ENCODE assay signal across 14 mouse cellular contexts in the genomic region with DNA sequence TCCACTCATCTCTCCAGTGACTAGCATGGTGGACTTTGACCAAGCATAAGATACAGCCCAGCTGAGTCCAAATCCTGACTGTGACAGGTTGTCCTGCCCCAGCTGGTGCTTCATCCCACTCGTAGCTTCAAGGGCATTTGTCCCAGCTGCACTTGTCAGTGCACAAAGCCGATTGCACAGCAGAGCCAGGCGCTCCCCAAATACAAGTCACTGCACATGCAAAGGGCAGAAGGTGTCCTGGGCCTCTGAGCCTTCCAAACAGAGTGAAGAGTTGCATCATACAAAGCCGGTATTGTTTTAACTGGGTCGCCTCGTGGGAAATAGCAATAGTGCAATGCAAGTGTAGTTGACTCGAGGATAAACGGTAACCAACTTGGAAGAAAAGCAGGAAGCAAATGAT.
A peak's percentile ranks its signal among the peaks of the same experiment; 100 is the strongest.
DNase-seq lines count a peak whose midpoint lies in the region; ATAC-seq and TF ChIP-seq lines count a peak whose summit lies in the region.
"Had no signal": no experiment of that assay in that cellular context is flagged by ENCODE, and none has a peak within 500 bp of the region (broad histone marks: within the 10 kb centered on the region; RNA-seq: fewer than 3 reads in every experiment).

No protein-coding gene starts in this region.

- TF ChIP-seq EP300 in liver, postnatal 0 days (IDR thresholded peaks at IDR 0.05; ENCODE audit: low read depth), result no peak

- no peaks in the 10 kb centered on the region for H3K27me3 ChIP-seq in liver, postnatal 0 days (ENCODE audit: insufficient read depth, low read length)
- H3K27me3 ChIP-seq in liver, embryonic 11.5 days (replicated peaks; ENCODE audit: control insufficient read depth, insufficient read depth, low read length), result no peaks in the 10 kb centered on the region
- H3K27me3 ChIP-seq in heart, embryonic 11.5 days (ENCODE audit: control insufficient read depth, insufficient read depth, low read length), result no peaks in the 10 kb centered on the region
- H3K27me3 ChIP-seq in forebrain, embryonic 15.5 days, result no peaks in the 10 kb centered on the region
- H3K27me3 ChIP-seq: embryonic facial prominence, embryonic 12.5 days; limb, embryonic 13.5 days had no signal

- WGBS in liver, postnatal 0 days (ENCODE audit: insufficient replicate concordance), result 50% methylated on average over 8 of the region's 8 CpGs
- WGBS in liver, embryonic 11.5 days, result 75% methylated on average over 8 of the region's 8 CpGs
- 72% methylated on average over 8 of the region's 8 CpGs for WGBS in heart, embryonic 11.5 days (ENCODE audit: insufficient replicate concordance)
- 78% methylated on average over 8 of the region's 8 CpGs for WGBS in forebrain, embryonic 15.5 days

- no peaks in the 10 kb centered on the region for H3K4me1 ChIP-seq in liver, postnatal 0 days (ENCODE audit: insufficient read depth)
- no peaks in the 10 kb centered on the region for H3K4me1 ChIP-seq in liver, embryonic 11.5 days (replicated peaks; ENCODE audit: control insufficient read depth, insufficient read depth, low read length)
- peaks cover 61% of the 10 kb centered on the region for H3K4me1 ChIP-seq in heart, embryonic 11.5 days (ENCODE audit: control insufficient read depth, insufficient read depth, low read length)
- peaks cover 16% of the 10 kb centered on the region for H3K4me1 ChIP-seq in forebrain, embryonic 15.5 days
- H3K4me1 ChIP-seq: embryonic facial prominence, embryonic 12.5 days; forebrain, embryonic 10.5 days had no signal

- DNase-seq in adrenal gland, adult (ENCODE audit: inconsistent age in 2 of 2, low spot score in 1 of 2), result peak; percentile 64 to 78
- DNase-seq in adrenal gland, postnatal 4 days (ENCODE audit: low spot score in 2 of 2), result no peak
- DNase-seq in liver, postnatal 0 days, result peak; percentile 18
- no peak for DNase-seq in liver, embryonic 11.5 days (ENCODE audit: low spot score)
- peak; percentile 42 for DNase-seq in heart, postnatal 4 days
- DNase-seq in gastrocnemius, postnatal 4 days (ENCODE audit: low spot score in 2 of 2), result no peak
- DNase-seq: kidney, postnatal 36 days; right cerebral cortex, postnatal 25 days had no signal

- no peak overlapping the region for H3K27ac ChIP-seq in liver, postnatal 0 days (ENCODE audit: low read depth)
- no peak overlapping the region for H3K27ac ChIP-seq in liver, embryonic 11.5 days (ENCODE audit: low read depth, low read length)
- H3K27ac ChIP-seq in heart, embryonic 11.5 days (ENCODE audit: low read depth, low read length), result peak overlapping the region; percentile 82
- no peak overlapping the region for H3K27ac ChIP-seq in forebrain, embryonic 15.5 days (replicated peaks)
- H3K27ac ChIP-seq: embryonic facial prominence, embryonic 12.5 days; forebrain, embryonic 10.5 days; limb, embryonic 13.5 days had no signal

- no peak for TF ChIP-seq CTCF in liver, postnatal 0 days (IDR thresholded peaks at IDR 0.05; ENCODE audit: low read depth)

- ATAC-seq in liver, postnatal 0 days, result peak; percentile 89
- no peak for ATAC-seq in liver, embryonic 11.5 days (replicated peaks; ENCODE audit: low FRiP score)
- ATAC-seq in heart, embryonic 11.5 days (replicated peaks; ENCODE audit: insufficient number of reproducible peaks, low FRiP score, low TSS enrichment), result no peak
- ATAC-seq in forebrain, embryonic 15.5 days (replicated peaks), result no peak
- ATAC-seq: intestine, postnatal 0 days had no signal

- no peak overlapping the region for H3K4me2 ChIP-seq in liver, postnatal 0 days (ENCODE audit: low read depth, low read length)
- H3K4me2 ChIP-seq in liver, embryonic 11.5 days, result no peak overlapping the region
- H3K4me2 ChIP-seq in heart, embryonic 11.5 days, result no peak overlapping the region
- no peak overlapping the region for H3K4me2 ChIP-seq in forebrain, embryonic 15.5 days (replicated peaks)
- H3K4me2 ChIP-seq: embryonic facial prominence, embryonic 12.5 days; limb, embryonic 13.5 days had no signal

- H3K36me3 ChIP-seq in liver, postnatal 0 days (replicated peaks; ENCODE audit: insufficient read depth, low read length), result no peaks in the 10 kb centered on the region
- no peaks in the 10 kb centered on the region for H3K36me3 ChIP-seq in liver, embryonic 11.5 days (ENCODE audit: control insufficient read depth, insufficient read depth, low read length)
- H3K36me3 ChIP-seq in heart, embryonic 11.5 days (ENCODE audit: control insufficient read depth, insufficient read depth, low read length), result no peaks in the 10 kb centered on the region
- no peaks in the 10 kb centered on the region for H3K36me3 ChIP-seq in forebrain, embryonic 15.5 days
- H3K36me3 ChIP-seq: embryonic facial prominence, embryonic 12.5 days; forebrain, embryonic 10.5 days; limb, embryonic 13.5 days had no signal

- no peak overlapping the region for H3K9ac ChIP-seq in liver, postnatal 0 days (replicated peaks)
- no peak overlapping the region for H3K9ac ChIP-seq in liver, embryonic 11.5 days (ENCODE audit: low read depth, low read length)
- no peak overlapping the region for H3K9ac ChIP-seq in heart, embryonic 11.5 days (ENCODE audit: low read depth, low read length)
- no peak overlapping the region for H3K9ac ChIP-seq in forebrain, embryonic 15.5 days (replicated peaks)
- H3K9ac ChIP-seq: embryonic facial prominence, embryonic 12.5 days; limb, embryonic 13.5 days had no signal

- no peak overlapping the region for H3K4me3 ChIP-seq in liver, postnatal 0 days (ENCODE audit: low read depth, low read length)
- no peak overlapping the region for H3K4me3 ChIP-seq in liver, embryonic 11.5 days (ENCODE audit: low read depth, low read length)
- H3K4me3 ChIP-seq in heart, embryonic 11.5 days (ENCODE audit: low read depth, low read length), result no peak overlapping the region
- H3K4me3 ChIP-seq in forebrain, embryonic 15.5 days, result no peak overlapping the region
- H3K4me3 ChIP-seq: embryonic facial prominence, embryonic 12.5 days; forebrain, embryonic 10.5 days; limb, embryonic 13.5 days had no signal

- no peaks in the 10 kb centered on the region for H3K9me3 ChIP-seq in liver, postnatal 0 days (ENCODE audit: low read length)
- no peaks in the 10 kb centered on the region for H3K9me3 ChIP-seq in liver, embryonic 11.5 days (ENCODE audit: control insufficient read depth, low read length)
- no peaks in the 10 kb centered on the region for H3K9me3 ChIP-seq in heart, embryonic 11.5 days (replicated peaks; ENCODE audit: control insufficient read depth, low read length)
- no peaks in the 10 kb centered on the region for H3K9me3 ChIP-seq in forebrain, embryonic 15.5 days
- H3K9me3 ChIP-seq: embryonic facial prominence, embryonic 12.5 days; forebrain, embryonic 10.5 days; limb, embryonic 13.5 days had no signal

Comparison
In these comparisons a context has a peak if more than half of its experiments do, and no peak if none do; other contexts are left out.
1. DNase-seq: peak in adrenal gland, adult (2 of 2), liver, postnatal 0 days (single experiment) and heart, postnatal 4 days (single experiment); none in adrenal gland, postnatal 4 days (0 of 2), liver, embryonic 11.5 days (single experiment) and gastrocnemius, postnatal 4 days (0 of 2).